Mouse (Mus musculus) intestine, embryonic 16.5 days (tissue): ENCODE data around the gene Gba. TPM values are rescaled to one million over a fixed set of nuclear protein-coding genes. Genes with fewer than 3 reads are reported as not detected.

Experiments used
- ATAC-seq: fragments of 200-750 bp; cut with Nextera tagmentation; 2 replicates; pipeline ENCODE4 v1.8.0; 2017; ENCODE audit warnings: moderate TSS enrichment, moderate library complexity
- H3K27ac ChIP-seq: fragments of 300-500 bp; sonication (generic); 2 replicates; pipeline ENCODE4 v1.5.1; 2014; ENCODE audit warnings: mild to moderate bottlenecking, low read length
- H3K27me3 ChIP-seq: fragments of 300-500 bp; sonication (generic); replicated peaks from 2 replicates; pipeline ENCODE4 v1.6.1; 2014; ENCODE audit warnings: low read length, control low read depth, mixed read lengths; ENCODE audit not compliant: control insufficient read depth, insufficient read depth
- H3K36me3 ChIP-seq: fragments of 300-500 bp; sonication (generic); 2 replicates; pipeline ENCODE4 v1.6.1; 2014; ENCODE audit warnings: low read length, control low read depth; ENCODE audit not compliant: control insufficient read depth, insufficient read depth
- H3K4me1 ChIP-seq: fragments of 300-500 bp; sonication (generic); 2 replicates; pipeline ENCODE4 v1.6.1; 2014; ENCODE audit warnings: low read length, control low read depth, mixed read lengths; ENCODE audit not compliant: control insufficient read depth, insufficient read depth
- H3K4me2 ChIP-seq: fragments of 300-500 bp; sonication (generic); 2 replicates; pipeline ENCODE4 v1.6.1; 2014; ENCODE audit warnings: low read depth, low read length, control low read depth
- H3K4me3 ChIP-seq: fragments of 300-500 bp; sonication (generic); 2 replicates; pipeline ENCODE4 v1.5.1; 2014; ENCODE audit warnings: mild to moderate bottlenecking, low read length
- H3K9ac ChIP-seq: fragments of 300-500 bp; sonication (generic); 2 replicates; pipeline ENCODE4 v1.6.1; 2014; ENCODE audit warnings: low read depth, low read length
- H3K9me3 ChIP-seq: fragments of 300-500 bp; sonication (generic); 2 replicates; pipeline ENCODE4 v1.6.1; 2016; ENCODE audit warnings: low read length, control low read depth; ENCODE audit not compliant: control insufficient read depth
- WGBS: fragments of 180-500 bp; shearing (Covaris S2); extraction: QIAGEN DNeasy Blood & Tissue Kit; methylation state at CpG from one replicate; pipeline ENCODE4 v1.1.7; 2014; 5-methylcytosine and 5-hydroxymethylcytosine counted together
- polyA plus RNA-seq: library from polyadenylated mRNA; unstranded; fragments of >200 nt; fragmentation: Nextera tagmentation; extraction: Ambion mirVana; gene quantifications from 2 replicates; pipeline ENCODE4 v1.2.1, GENCODE M21; 2015

Gba gene
- polyA plus RNA-seq, 1 experiment from 2014 or later = 73.1 TPM

DNA sequence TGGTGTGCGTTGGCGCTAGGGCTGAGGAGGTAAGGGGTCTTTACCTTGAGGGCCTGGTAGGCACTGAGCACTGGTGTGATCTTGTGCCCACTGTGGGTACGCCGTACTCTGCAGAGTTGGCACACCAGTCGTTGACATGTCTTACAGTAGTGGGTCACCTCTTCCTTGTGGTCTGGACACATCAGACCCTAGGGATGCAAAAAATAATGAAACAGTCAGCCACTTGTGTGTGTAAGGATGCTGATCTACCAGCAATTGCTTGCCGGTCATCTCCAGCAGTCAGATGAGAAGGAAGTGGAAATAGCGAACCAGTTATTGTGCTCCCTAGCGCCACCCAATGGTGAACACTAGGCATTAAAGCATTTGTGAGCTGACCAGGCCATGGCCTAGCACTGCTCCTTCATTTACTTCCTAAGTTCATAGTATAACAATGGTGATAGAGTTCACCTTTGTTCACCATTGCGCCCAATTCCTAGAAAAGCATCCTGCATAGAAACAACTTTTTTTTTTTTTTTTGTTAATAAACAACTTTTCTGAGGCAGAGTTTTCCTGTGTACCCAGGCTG is 39.7 kb downstream of the Gba start:
- WGBS = 72% methylated on average over 9 of the region's 9 CpGs

DNA sequence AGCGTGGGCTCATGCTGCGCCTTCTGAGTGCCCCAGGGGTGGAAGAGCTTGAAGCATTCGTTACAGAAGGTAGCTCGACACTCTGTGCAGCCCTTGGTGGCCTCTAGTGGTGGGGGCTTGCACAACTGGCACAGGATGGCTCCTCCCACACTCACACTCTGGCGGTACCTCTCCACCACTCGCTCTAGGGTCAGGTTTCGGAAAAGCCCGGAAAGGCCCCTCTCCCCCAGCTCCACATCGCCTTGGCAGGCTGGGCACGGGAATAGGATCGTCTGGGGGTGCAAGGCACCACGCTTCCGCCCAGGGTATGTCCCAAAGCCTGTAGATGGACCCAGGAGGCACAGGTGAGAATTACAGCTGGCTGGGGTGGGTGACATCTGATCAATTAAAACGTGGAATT is 40.9 kb downstream of the Gba start:
- Histone ChIP-seq H3K4me2 (no peak overlapping the region; the same call in 1 of the 2 replicates), H3K9me3 (no peaks in the 10 kb centered on the region), H3K27ac (no peak overlapping the region), H3K36me3 (no peaks in the 10 kb centered on the region), H3K4me1 (peaks cover 32% of the 10 kb centered on the region), H3K27me3 (no peaks in the 10 kb centered on the region), H3K4me3 (0 out of 2 replicates have a peak overlapping the region, but pooled peaks have one; percentile 5), H3K9ac (peak overlapping the region; percentile 37)
- 0 out of 2 replicates have a peak, but pooled peaks have one; percentile 19 for ATAC-seq
- WGBS = 23% methylated on average over 14 of the region's 14 CpGs

More for the DNA sequence above, 39.7 kb downstream of the Gba start:
- H3K4me1 ChIP-seq = peaks cover 27% of the 10 kb centered on the region
- H3K9me3 ChIP-seq = no peaks in the 10 kb centered on the region
- no peak overlapping the region for H3K27ac ChIP-seq
- H3K4me3 ChIP-seq = no peak overlapping the region
- H3K27me3 ChIP-seq = no peaks in the 10 kb centered on the region
- no peaks in the 10 kb centered on the region for H3K36me3 ChIP-seq
- H3K9ac ChIP-seq = no peak overlapping the region
- H3K4me2 ChIP-seq = no peak overlapping the region
- ATAC-seq = no peak

DNA sequence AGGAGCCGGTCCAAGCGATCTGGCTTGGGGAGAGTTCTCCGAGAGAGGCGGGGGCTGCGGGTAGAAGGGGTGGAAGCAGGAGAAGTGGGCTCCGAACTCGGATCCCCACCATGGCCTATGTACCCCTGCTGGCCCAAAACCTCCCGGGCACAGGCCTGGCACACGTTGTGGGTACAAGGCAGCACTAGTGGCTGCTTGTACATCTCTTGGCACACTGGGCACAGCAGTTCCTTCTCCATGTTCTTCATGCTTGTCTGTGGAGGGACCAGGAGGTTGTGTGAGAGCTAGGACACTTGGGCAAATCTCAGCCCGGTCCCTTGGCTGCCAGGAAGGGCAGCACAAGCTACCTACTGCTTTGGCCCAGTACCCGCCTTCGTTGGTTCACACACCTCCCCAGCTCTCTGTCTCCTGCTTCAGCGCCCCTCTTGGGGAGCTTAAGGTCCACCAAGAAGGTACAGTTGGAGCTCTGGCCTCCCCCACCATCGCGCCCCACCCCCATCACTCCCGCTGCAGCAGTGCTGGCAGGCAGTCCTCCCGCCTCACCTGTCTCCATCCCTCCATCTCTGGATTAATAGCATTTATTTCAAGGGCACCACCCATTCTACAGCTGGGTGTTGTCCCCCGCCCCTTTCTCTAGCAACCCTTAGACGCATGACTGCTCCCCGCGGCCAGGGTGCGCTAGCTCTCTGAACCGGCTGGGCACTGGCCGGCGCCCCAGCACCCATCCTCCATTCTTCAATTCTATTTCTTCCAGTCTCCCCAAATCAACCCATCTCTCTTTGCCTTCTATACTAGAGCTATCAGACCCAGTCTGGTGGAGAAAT is 41.6 kb downstream of the Gba start:
- peak overlapping the region; percentile 57 for H3K9ac ChIP-seq
- H3K27ac ChIP-seq = no peak overlapping the region
- no peak for ATAC-seq

DNA sequence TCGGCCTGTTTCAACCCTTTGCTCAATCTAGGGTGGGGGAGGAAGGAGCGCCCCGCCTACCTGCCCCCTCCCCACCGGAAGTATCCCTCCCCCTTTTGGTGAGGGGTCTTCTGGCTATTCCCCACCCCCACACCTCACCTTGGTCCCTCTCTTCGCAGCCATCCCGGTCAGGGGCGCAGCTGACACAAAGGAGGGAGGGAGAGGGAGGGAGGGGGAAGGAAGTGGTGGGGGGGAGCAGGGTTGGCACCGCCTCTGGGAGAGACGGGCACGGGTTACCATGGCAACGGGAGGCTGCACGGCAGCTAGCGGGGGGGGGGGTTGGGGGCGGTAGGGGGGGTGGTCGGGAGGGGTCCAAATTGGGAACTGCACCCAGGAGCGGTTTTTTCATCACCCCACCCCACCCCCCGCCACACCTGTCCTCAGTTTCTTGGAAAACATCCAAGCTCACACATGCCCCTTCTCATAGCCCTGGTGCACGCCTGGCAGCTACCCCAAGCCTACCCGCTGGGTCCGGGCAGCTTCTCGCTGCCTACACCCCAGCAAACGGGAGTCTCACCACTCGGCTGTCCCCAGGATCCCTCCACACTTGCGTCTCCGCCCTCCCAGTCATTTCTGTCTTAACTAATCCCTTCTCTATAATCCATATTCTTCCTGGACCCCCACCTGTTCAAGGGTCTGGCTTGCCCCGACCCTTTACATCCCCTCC is 42.4 kb downstream of the Gba start:
- H3K27ac ChIP-seq = no peak overlapping the region
- peaks cover 28% of the 10 kb centered on the region for H3K4me1 ChIP-seq
- under 1% methylated on average over 25 of the region's 26 CpGs for WGBS
- peak overlapping the region; percentile 91 for H3K4me2 ChIP-seq
- peak overlapping the region; percentile 57 for H3K9ac ChIP-seq
- no peaks in the 10 kb centered on the region for H3K36me3 ChIP-seq
- no peak for ATAC-seq
- H3K4me3 ChIP-seq = peak overlapping the region; percentile 44
- H3K27me3 ChIP-seq = no peaks in the 10 kb centered on the region
- no peaks in the 10 kb centered on the region for H3K9me3 ChIP-seq

More for the DNA sequence above, 41.6 kb downstream of the Gba start:
- Histone ChIP-seq H3K4me1 (peaks cover 28% of the 10 kb centered on the region), H3K36me3 (no peaks in the 10 kb centered on the region), H3K27me3 (no peaks in the 10 kb centered on the region), H3K4me2 (peak overlapping the region; percentile 91), H3K9me3 (no peaks in the 10 kb centered on the region), H3K4me3 (peak overlapping the region; percentile 44)
- WGBS = 17% methylated on average over 25 of the region's 25 CpGs

DNA sequence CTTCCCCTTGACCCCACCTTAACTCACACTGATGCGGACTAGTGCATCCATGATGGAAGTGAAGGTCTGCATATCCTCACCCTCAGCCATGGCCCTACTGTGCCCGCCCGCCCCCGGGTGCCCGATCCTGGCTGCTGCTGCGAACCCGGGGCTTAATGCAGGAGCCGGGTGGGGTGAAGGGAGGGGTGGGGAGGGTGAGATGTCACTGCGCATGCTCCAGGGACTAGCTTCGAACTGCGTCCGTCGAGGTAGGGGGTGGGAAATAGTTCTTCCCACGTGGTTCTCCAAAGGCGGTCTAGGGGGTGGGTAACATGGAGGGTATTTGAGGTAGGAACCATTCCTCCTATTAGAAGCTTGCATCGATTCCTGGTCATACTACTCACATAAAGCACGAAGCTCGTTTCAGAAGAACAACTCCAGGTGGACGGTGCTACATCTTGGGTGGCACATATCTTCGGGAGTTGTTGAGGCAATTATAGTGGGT is 43.0 kb downstream of the Gba start, which contains the start of gene Krtcap2:
TSS of gene Krtcap2 (plus strand) at position 279 of the 484 bp plus-strand sequence.
- no peaks in the 10 kb centered on the region for H3K27me3 ChIP-seq
- H3K27ac ChIP-seq = peak within 1 kb of the TSS; percentile 82
- H3K4me1 ChIP-seq = peaks cover 32% of the 10 kb centered on the region
- peak within 1 kb of the TSS; percentile 89 for H3K9ac ChIP-seq
- H3K9me3 ChIP-seq = no peaks in the 10 kb centered on the region
- H3K36me3 ChIP-seq = no peaks in the 10 kb centered on the region
- peak within 1 kb of the TSS; percentile 91 for H3K4me2 ChIP-seq
- peak within 1 kb of the TSS; percentile 82 for H3K4me3 ChIP-seq
- WGBS = 3% methylated on average over 20 of the region's 20 CpGs
- ATAC-seq = peak; percentile 9

DNA sequence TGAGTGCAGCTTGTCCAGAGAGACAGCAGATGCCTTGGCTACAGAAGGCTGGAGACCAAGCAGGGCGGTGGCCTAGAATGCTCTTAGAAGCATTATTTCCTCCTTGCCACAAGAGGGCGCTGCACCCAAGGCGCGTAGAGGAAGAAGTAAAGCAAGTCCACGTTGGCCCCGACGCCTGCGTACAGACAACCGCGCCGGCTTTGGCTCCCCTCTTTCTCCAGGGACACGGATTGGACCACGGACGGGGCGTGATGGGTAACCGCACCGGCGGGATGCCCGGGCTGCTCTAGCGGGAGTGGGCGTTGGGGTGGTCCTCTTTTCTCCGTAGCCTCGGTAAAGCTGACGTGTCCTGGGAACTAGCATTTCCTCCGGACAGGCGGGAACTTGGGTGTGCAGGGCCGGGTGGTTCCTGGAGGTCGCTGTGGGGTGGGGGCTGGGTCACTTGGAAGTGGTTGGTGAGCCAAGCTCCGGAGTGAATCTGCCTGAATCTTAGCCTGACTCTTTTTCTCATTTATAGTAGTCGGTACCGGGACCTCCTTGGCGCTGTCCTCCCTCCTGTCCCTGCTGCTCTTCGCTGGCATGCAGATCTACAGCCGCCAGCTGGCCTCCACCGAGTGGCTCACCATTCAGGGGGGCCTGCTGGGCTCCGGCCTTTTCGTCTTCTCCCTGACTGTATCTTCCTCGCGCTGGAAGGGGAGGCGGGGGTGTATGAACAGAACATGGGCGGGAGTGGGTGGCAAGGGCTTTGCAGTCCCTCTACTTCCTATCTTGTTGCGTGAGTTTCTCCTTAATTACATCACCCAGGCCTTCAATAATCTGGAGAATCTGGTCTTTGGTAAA is 43.8 kb downstream of the Gba start, which contains the start of gene Trim46:
TSS of gene Trim46 (minus strand) at position 49 of the 840 bp plus-strand sequence.
- H3K27ac ChIP-seq = peak within 1 kb of the TSS; percentile 82
- peak within 1 kb of the TSS; percentile 91 for H3K4me2 ChIP-seq
- H3K27me3 ChIP-seq = no peaks in the 10 kb centered on the region
- H3K4me3 ChIP-seq = peak within 1 kb of the TSS; percentile 82
- under 1% methylated on average over 42 of the region's 42 CpGs for WGBS
- peak within 1 kb of the TSS; percentile 89 for H3K9ac ChIP-seq
- H3K36me3 ChIP-seq = no peaks in the 10 kb centered on the region
- H3K4me1 ChIP-seq = peaks cover 39% of the 10 kb centered on the region
- H3K9me3 ChIP-seq = no peaks in the 10 kb centered on the region
- ATAC-seq = peak; percentile 82

DNA sequence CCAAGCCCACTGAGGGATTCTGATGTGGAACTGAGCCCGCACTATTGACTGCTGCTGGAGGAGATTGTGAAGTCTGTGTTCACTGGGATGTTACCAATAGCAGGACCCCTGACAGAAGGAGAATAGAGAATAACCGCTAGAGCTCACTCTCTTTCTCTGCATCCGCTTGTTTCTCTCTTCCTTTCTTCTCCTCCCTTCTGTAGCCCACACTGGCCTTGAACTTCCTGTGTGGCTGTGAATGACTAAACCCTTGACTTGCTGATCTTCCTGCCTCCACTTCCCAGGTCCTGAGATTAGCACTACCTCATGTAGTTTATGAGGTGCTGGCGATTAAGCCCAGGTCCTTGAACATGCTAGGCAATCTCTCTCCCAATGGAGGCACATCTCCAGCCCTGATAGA is 44.7 kb downstream of the Gba start:
- no peaks in the 10 kb centered on the region for H3K27me3 ChIP-seq
- WGBS = 89% methylated on average over 4 of the region's 4 CpGs
- no peaks in the 10 kb centered on the region for H3K9me3 ChIP-seq
- H3K4me2 ChIP-seq = peak overlapping the region; percentile 91
- no peaks in the 10 kb centered on the region for H3K36me3 ChIP-seq
- peaks cover 48% of the 10 kb centered on the region for H3K4me1 ChIP-seq
- H3K9ac ChIP-seq = peak overlapping the region; percentile 89; the same call in 1 of the 2 replicates
- no peak overlapping the region for H3K27ac ChIP-seq
- H3K4me3 ChIP-seq = peak overlapping the region; percentile 82; the same call in 1 of the 2 replicates
- ATAC-seq = no peak

DNA sequence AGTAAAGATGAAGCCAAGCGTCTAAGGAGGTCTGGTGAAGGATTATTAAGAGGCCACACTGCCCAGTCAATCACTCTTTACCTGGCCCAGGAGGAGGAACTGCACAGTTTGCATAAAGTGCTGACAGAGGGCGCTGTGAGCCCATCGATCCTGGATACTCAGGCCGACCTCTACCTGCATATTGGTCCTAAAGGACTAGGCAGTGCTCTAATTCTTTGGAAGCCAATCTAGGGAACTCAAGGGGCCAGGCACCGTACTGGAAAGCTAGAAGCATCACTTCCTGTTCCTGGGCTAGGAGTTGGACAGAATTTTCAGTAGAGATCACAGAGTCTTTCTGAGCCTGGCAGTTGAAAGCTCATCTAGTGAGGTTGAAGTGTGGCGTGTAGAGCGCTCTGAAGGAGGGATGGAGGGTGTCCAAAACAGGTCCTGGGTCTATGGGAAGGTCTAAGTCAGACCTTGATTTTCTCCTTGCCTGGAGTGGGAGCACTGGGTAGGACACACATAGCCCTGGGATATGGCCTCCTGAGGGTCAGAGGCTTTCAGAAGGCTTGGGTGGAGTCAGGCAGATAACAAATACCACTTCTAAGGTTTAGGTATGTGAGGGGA is 47.8 kb downstream of the Gba start:
- no peak overlapping the region; the same call in 1 of the 2 replicates for H3K9ac ChIP-seq
- ATAC-seq = peak; percentile 23; the same call in 1 of the 2 replicates
- 0 out of 2 replicates have a peak overlapping the region, but pooled peaks have one; percentile 24 for H3K4me2 ChIP-seq
- WGBS = 25% methylated on average over 7 of the region's 7 CpGs
- no peaks in the 10 kb centered on the region for H3K9me3 ChIP-seq
- H3K27ac ChIP-seq = peak overlapping the region; percentile 30
- no peaks in the 10 kb centered on the region for H3K27me3 ChIP-seq
- no peak overlapping the region for H3K4me3 ChIP-seq
- peaks cover 43% of the 10 kb centered on the region for H3K4me1 ChIP-seq
- H3K36me3 ChIP-seq = no peaks in the 10 kb centered on the region
